Mouse (Mus musculus) C2C12 (cell line): Measurements from ENCODE around the gene March4. TPM values are rescaled to one million over a fixed set of nuclear protein-coding genes. Genes with fewer than 3 reads are reported as not detected.

Experiments
- H3K27me3 ChIP-seq: one replicate; pipeline ENCODE4 v1.6.1; 2011; ENCODE audit not compliant: control insufficient read depth, insufficient read depth, insufficient read length
- H3K36me3 ChIP-seq: one replicate; pipeline ENCODE4 v1.6.1; 2011; ENCODE audit not compliant: control insufficient read depth, insufficient read depth
- H3K4me3 ChIP-seq: one replicate; pipeline ENCODE4 v1.5.1; 2011; ENCODE audit warnings: mild to moderate bottlenecking, control low read depth; ENCODE audit not compliant: poor library complexity, insufficient read depth, severe bottlenecking
- H3K79me2 ChIP-seq: one replicate; pipeline ENCODE4 v1.6.1; 2011; ENCODE audit not compliant: control insufficient read depth, insufficient read depth
- H3K79me3 ChIP-seq: one replicate; pipeline ENCODE4 v1.6.1; 2011; ENCODE audit warnings: low read depth, control low read depth
- H3ac ChIP-seq: one replicate; pipeline ENCODE3; 2011; ENCODE audit warnings: low read depth; ENCODE audit not compliant: control insufficient read depth, insufficient read length
- CEBPB ChIP-seq: IDR thresholded peaks from one replicate; pipeline ENCODE4 v1.6.1; 2011; ENCODE audit warnings: low read depth, mild to moderate bottlenecking, control low read depth, moderate library complexity
- CTCF ChIP-seq: IDR thresholded peaks from one replicate; pipeline ENCODE4 v1.5.1; 2011; ENCODE audit not compliant: control insufficient read depth, insufficient read depth, insufficient read length
- FOSL1 ChIP-seq: IDR thresholded peaks from one replicate; pipeline ENCODE4 v1.8.0; 2011; ENCODE audit warnings: mild to moderate bottlenecking, low read length; ENCODE audit not compliant: poor library complexity, insufficient read depth, severe bottlenecking
- MAX ChIP-seq: IDR thresholded peaks from one replicate; pipeline ENCODE4 v1.6.1; 2011; ENCODE audit warnings: mild to moderate bottlenecking, control low read depth
- MYOD1 ChIP-seq: IDR thresholded peaks from one replicate; pipeline ENCODE4 v1.6.1; 2011; ENCODE audit warnings: low read depth; ENCODE audit not compliant: control insufficient read depth, insufficient read length
- MYOG ChIP-seq: IDR thresholded peaks from one replicate; pipeline ENCODE4 v1.6.1; 2011; ENCODE audit not compliant: control insufficient read depth, insufficient read length; ENCODE audit errors: extremely low read depth
- USF1 ChIP-seq: IDR thresholded peaks from one replicate; pipeline ENCODE4 v1.6.1; 2011; ENCODE audit warnings: low read depth, mild to moderate bottlenecking, control low read depth, moderate library complexity
- polyA plus RNA-seq: library from polyadenylated mRNA; unstranded; fragments of >200 nt; fragmentation: generic; extraction: Trizol; gene quantifications from one replicate; pipeline ENCODE4 v1.2.1, GENCODE M21; 2012; ENCODE audit warnings: missing spikeins

March4 gene
- polyA plus RNA-seq, 1 experiment = 0.02 TPM

DNA sequence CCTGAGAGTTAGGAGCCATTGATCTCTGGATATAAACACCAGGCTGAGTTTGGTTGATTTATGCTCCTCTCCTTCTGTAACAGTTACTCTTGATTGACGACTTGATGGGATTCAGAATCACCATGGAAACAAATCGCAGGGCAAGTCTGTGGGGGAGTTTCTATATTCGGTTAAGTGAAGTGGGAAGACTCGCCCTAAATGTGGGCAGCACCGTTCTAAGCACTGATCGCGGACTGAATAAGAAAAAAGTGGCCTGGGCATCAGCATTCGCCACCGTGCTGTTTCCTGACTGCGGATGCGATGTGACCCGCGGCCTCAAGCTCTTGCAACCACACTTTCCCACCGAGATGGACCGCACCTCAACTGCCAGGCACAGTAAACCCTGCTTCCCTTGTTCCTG lies 41.6 kb upstream of the March4 start:
- Histone ChIP-seq H3K79me2 (no peaks in the 10 kb centered on the region), H3K36me3 (no peaks in the 10 kb centered on the region), H3ac (no peak overlapping the region), H3K27me3 (no peaks in the 10 kb centered on the region), H3K79me3 (no peaks in the 10 kb centered on the region), H3K4me3 (no peak overlapping the region)
- TF ChIP-seq FOSL1 (no peak), MAX (no peak), MYOD1 (no peak), CEBPB (no peak), MYOG (no peak), USF1 (no peak), CTCF (no peak)

DNA sequence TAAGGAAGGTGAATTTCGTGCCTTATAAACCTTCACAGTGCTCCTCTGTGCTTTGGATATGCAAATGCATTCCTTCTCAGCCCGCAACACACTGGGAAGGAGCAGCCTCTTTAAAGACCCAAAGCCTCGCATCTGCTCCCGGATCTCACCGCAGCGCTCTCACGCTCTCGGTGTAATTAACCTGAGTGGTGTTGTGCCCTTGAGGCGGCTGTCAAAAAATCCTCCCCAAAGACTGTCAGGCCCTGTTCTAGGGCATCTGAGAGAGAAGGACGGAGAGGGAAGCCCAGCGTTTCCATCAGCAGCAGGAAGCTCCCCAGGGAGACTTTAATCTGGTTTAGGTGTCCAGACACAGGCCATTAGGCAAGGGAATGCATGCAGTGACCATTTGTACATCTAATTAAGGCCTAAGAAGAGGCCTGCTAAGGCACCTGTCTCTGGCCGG lies 40.8 kb upstream of the March4 start:
- Histone ChIP-seq H3K36me3 (no peaks in the 10 kb centered on the region), H3K79me3 (no peaks in the 10 kb centered on the region), H3K79me2 (no peaks in the 10 kb centered on the region), H3K27me3 (no peaks in the 10 kb centered on the region), H3K4me3 (no peak overlapping the region), H3ac (no peak overlapping the region)
- TF ChIP-seq CTCF (no peak), MYOD1 (no peak), MAX (no peak), CEBPB (no peak), FOSL1 (no peak), MYOG (no peak), USF1 (no peak)

DNA sequence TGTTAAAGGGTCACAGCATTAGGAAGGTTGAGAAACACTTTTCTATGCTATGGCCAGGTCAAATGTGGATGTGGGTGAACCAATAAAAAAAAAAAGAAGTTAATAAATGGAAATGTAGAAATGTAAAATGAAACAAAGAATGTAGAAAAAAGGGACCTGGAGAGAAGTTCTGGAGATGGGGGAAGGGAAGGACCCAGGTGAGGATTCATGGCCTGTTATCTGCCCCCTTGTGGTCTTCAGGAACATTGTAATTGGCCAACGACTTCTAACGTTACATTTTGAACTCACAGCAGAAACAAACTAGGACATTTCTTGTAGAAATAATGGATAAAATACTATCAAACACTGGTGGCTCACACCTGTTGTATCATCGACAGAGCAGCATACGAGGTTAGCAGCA lies 38.4 kb upstream of the March4 start:
- no peak for TF ChIP-seq CEBPB
- TF ChIP-seq CTCF = peak; percentile 18
- no peak for TF ChIP-seq FOSL1
- TF ChIP-seq USF1 = no peak
- Histone ChIP-seq H3K79me2 (no peaks in the 10 kb centered on the region), H3K36me3 (no peaks in the 10 kb centered on the region), H3K4me3 (no peak overlapping the region), H3K79me3 (no peaks in the 10 kb centered on the region), H3K27me3 (no peaks in the 10 kb centered on the region), H3ac (no peak overlapping the region)

DNA sequence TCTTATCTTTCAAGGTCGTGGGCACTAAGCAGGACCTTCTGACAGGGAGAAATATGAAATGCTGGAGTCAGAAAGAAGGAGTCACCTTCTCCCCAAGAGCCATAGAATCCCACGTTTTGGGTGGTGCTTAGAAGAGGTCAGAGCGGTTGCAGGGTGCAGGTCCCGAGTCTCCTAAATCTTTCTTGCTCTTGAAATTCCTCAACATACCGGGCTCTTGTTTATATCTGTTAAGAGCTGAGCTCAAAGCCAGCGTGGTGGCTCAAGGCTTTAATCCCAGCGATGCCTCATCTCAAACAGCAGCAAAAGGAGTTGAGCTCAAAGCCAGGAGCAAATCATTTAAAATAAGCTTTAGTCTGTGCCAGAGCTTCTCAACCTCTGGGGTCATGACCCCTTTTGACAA lies 37.9 kb upstream of the March4 start:
- no peak for TF ChIP-seq CEBPB
- no peak for TF ChIP-seq MAX
- no peak for TF ChIP-seq CTCF
- TF ChIP-seq MYOD1 = no peak
- no peak for TF ChIP-seq MYOG
- no peak for TF ChIP-seq FOSL1
- no peak for TF ChIP-seq USF1
- no peak overlapping the region for H3ac ChIP-seq
- no peaks in the 10 kb centered on the region for H3K79me2 ChIP-seq
- H3K27me3 ChIP-seq = no peaks in the 10 kb centered on the region
- no peak overlapping the region for H3K4me3 ChIP-seq
- no peaks in the 10 kb centered on the region for H3K79me3 ChIP-seq
- H3K36me3 ChIP-seq = no peaks in the 10 kb centered on the region

DNA sequence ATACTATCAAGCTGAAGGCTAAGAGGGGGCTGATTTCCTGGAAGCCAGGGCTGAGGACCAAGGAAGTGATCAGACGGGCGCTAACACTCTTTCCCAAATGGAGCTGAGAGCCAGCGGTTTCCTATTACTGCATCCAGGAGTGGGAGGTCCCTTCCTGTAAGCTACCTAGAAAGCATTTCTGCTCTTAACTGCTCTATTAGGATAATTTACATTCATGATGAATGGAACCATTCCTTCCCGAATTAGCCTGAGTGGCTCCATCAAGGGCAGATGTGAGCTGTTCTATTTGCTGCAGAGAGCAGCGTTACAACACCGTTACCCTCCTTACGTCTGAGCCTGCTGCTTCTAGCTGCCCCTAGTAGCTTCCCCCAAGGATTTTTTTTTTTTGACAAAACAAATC lies 37.3 kb upstream of the March4 start:
- Histone ChIP-seq H3K36me3 (no peaks in the 10 kb centered on the region), H3K4me3 (no peak overlapping the region), H3ac (no peak overlapping the region), H3K79me3 (no peaks in the 10 kb centered on the region), H3K79me2 (no peaks in the 10 kb centered on the region), H3K27me3 (no peaks in the 10 kb centered on the region)
- no peak for TF ChIP-seq MAX
- no peak for TF ChIP-seq USF1

DNA sequence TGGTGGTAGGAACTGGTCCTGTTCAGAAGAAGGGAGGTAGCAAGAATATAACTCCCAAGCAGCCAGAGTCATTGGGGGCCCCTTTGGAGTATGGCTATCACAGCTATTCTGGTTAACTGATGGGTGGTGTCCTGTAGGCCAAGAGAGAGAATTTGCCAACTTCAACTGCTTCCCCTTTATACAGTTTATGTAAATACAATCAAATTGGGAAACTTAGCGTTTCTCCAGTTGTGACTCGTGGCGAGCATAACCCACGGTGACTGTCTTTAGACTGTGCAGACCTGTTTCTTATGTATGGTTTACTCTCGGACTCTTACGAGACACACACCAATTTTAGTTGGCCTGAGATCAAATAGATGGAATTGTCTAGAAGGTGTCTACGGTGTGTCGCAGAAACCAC lies 32.0 kb upstream of the March4 start:
- Histone ChIP-seq H3ac (no peak overlapping the region), H3K4me3 (no peak overlapping the region), H3K79me3 (no peaks in the 10 kb centered on the region), H3K36me3 (no peaks in the 10 kb centered on the region), H3K79me2 (no peaks in the 10 kb centered on the region), H3K27me3 (no peaks in the 10 kb centered on the region)
- no peak for TF ChIP-seq CEBPB
- no peak for TF ChIP-seq USF1
- TF ChIP-seq MYOG = no peak
- TF ChIP-seq MYOD1 = no peak
- TF ChIP-seq FOSL1 = no peak
- TF ChIP-seq MAX = no peak
- no peak for TF ChIP-seq CTCF
